Mouse (Mus musculus): ENCODE data around the gene Crispld2. TPM values are rescaled to one million over a fixed set of nuclear protein-coding genes. Genes with fewer than 3 reads are reported as not detected.

The Crispld2 gene
- total and polyA plus RNA-seq, 3 experiments, result 1.7 to 2.2 TPM; not detected in 1

DNA sequence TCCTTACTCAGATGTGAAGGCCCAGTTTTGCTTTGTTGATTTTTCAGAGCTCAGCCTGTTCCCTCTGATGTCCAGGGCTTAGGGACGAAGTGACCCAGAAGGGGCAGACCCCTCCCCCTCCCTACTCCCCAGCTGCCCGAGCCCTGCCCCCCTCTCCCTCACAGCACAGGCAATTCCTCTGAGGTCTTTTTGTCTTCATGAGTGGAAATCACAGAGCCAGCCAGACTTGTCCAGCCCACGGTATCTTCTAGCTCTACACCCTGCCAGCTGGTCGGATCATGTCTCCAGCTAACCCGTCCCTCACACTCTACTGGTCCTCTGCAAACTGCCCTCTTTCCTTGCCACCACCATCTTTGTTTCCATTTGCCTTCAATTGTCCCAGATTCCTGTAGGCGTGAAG, 42.2 kb downstream of the Crispld2 start:
- TF ChIP-seq NELFE (IDR thresholded peaks at IDR 0.05; ENCODE audit: low read depth, low read length) (no peak), RAD21 (IDR thresholded peaks at IDR 0.05; ENCODE audit: low read depth, low read length) (no peak), GATA1 (IDR thresholded peaks at IDR 0.05; ENCODE audit: low read depth, low read length) (no peak), EP300 (IDR thresholded peaks at IDR 0.05; ENCODE audit: low read depth in 1 of 2, low read length in 2 of 2) (no peak), TCF12 (IDR thresholded peaks at IDR 0.05; ENCODE audit: low read depth, low read length) (no peak), ZC3H11A (IDR thresholded peaks at IDR 0.05; ENCODE audit: low read depth, low read length) (no peak), USF1 (IDR thresholded peaks at IDR 0.05; ENCODE audit: low read depth, low read length) (no peak), JUND (IDR thresholded peaks at IDR 0.05; ENCODE audit: low read depth, low read length) (no peak), KAT2A (conservative IDR thresholded peaks at IDR 0.05; ENCODE audit: low read depth, low read length) (no peak), MAZ (IDR thresholded peaks at IDR 0.05; ENCODE audit: low read depth, low read length) (no peak), TAL1 (IDR thresholded peaks at IDR 0.05; ENCODE audit: low read length) (no peak), POLR2A (IDR thresholded peaks at IDR 0.05; ENCODE audit: control insufficient read depth in 1 of 2, insufficient read depth in 1 of 2, low read depth in 1 of 2, low read length in 2 of 2, poor library complexity in 1 of 2) (no peak)
- no peak overlapping the region for H3K27ac ChIP-seq (ENCODE audit: control insufficient read depth, low read depth, low read length)
- no peak for DNase-seq (ENCODE audit: low read depth, low spot score)
- H3K4me3 ChIP-seq (ENCODE audit: control insufficient read depth in 1 of 2, insufficient read depth in 1 of 2, low read depth in 2 of 2, low read length in 2 of 2), result no peak overlapping the region
- no peak overlapping the region for H3K9ac ChIP-seq (ENCODE audit: control insufficient read depth, low read depth, low read length, poor library complexity, severe bottlenecking)
- H3K36me3 ChIP-seq (ENCODE audit: control insufficient read depth in 1 of 2, insufficient read depth in 2 of 2, low read length in 2 of 2), result no peaks in the 10 kb centered on the region
- H3K9me3 ChIP-seq (replicated peaks; ENCODE audit: insufficient read depth, low read length), result no peaks in the 10 kb centered on the region
- H3K4me1 ChIP-seq (ENCODE audit: control insufficient read depth in 1 of 2, insufficient read depth in 2 of 2, low read length in 2 of 2), result no peaks in the 10 kb centered on the region
- no peaks in the 10 kb centered on the region for H3K27me3 ChIP-seq (ENCODE audit: control insufficient read depth in 1 of 2, insufficient read depth in 2 of 2, low read length in 2 of 2)
- no peaks in the 10 kb centered on the region for H3K79me2 ChIP-seq (ENCODE audit: control insufficient read depth, insufficient read depth, low read length, poor library complexity)

DNA sequence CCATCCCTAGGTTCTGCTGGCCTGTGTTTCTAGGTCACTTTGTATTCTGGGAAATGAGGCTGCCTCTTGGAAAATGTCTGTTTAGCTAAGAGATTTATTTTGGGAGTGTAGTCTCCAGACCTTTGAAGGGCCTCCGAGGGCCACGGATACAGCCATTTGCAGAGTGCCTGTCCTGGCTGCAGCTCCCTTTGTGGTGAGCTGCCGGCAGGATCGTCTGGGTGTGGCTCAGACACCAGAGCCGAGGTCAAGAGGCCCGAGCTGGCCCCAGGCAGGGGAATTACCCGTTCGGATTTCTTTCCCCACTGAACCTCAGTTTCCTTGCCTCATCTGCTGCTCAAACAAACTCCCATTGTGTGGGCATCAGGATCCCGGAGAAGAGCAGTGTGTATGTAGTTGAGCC, 43.9 kb downstream of the Crispld2 start:
- no peak overlapping the region for H3K4me3 ChIP-seq (ENCODE audit: control insufficient read depth in 1 of 2, insufficient read depth in 1 of 2, low read depth in 2 of 2, low read length in 2 of 2)
- H3K27me3 ChIP-seq (ENCODE audit: control insufficient read depth in 1 of 2, insufficient read depth in 2 of 2, low read length in 2 of 2), result no peaks in the 10 kb centered on the region

DNA sequence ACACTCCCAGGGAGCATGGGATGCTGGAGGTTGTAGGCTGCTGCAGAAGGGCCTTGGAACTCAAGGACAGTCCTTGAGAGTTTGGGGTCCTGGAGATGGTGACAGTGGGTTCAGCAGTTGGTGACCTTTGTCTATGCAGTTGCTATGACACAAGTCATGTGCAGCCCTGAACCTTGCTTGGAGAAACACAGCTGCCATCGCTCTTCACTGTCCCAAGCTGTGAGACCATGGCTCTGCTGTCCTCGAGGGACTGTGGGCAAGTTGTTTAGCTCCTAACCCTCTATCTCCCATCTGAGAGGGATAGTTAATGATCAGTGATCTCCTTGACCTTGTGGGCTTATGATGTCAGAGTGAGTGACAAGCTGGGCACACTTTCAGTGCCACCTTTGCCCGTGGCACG, 44.3 kb downstream of the Crispld2 start:
- Histone ChIP-seq H3K9ac (ENCODE audit: control insufficient read depth, low read depth, low read length, poor library complexity, severe bottlenecking) (no peak overlapping the region), H3K27ac (ENCODE audit: control insufficient read depth, low read depth, low read length) (no peak overlapping the region), H3K79me2 (ENCODE audit: control insufficient read depth, insufficient read depth, low read length, poor library complexity) (no peaks in the 10 kb centered on the region), H3K36me3 (ENCODE audit: control insufficient read depth in 1 of 2, insufficient read depth in 2 of 2, low read length in 2 of 2) (no peaks in the 10 kb centered on the region), H3K4me1 (ENCODE audit: control insufficient read depth in 1 of 2, insufficient read depth in 2 of 2, low read length in 2 of 2) (peaks cover 0 to 5% of the 10 kb centered on the region in 2 experiments; a peak in 1 of 4 replicates), H3K9me3 (replicated peaks; ENCODE audit: insufficient read depth, low read length) (no peaks in the 10 kb centered on the region), H3K27me3 (ENCODE audit: control insufficient read depth in 1 of 2, insufficient read depth in 2 of 2, low read length in 2 of 2) (no peaks in the 10 kb centered on the region), H3K4me3 (ENCODE audit: control insufficient read depth in 1 of 2, insufficient read depth in 1 of 2, low read depth in 2 of 2, low read length in 2 of 2) (no peak overlapping the region)
- no peak for DNase-seq (ENCODE audit: low read depth, low spot score)
- no peak for TF ChIP-seq MAX (IDR thresholded peaks at IDR 0.05; ENCODE audit: low read length)
- no peak for TF ChIP-seq HCFC1 (IDR thresholded peaks at IDR 0.05; ENCODE audit: low read depth, low read length)
- TF ChIP-seq POLR2A (IDR thresholded peaks at IDR 0.05; ENCODE audit: control insufficient read depth in 1 of 2, insufficient read depth in 1 of 2, low read depth in 1 of 2, low read length in 2 of 2, poor library complexity in 1 of 2), result no peak
- no peak for TF ChIP-seq SIN3A (IDR thresholded peaks at IDR 0.05; ENCODE audit: low read length)
- TF ChIP-seq TCF12 (IDR thresholded peaks at IDR 0.05; ENCODE audit: low read depth, low read length), result no peak
- no peak for TF ChIP-seq MEF2A (IDR thresholded peaks at IDR 0.05; ENCODE audit: extremely low read depth, insufficient replicate concordance, low read depth, low read length, poor library complexity, severe bottlenecking)
- TF ChIP-seq USF2 (IDR thresholded peaks at IDR 0.05; ENCODE audit: borderline replicate concordance in 1 of 2, insufficient read depth in 1 of 2, low read depth in 1 of 2, low read length in 2 of 2), result no peak
- no peak for TF ChIP-seq EP300 (IDR thresholded peaks at IDR 0.05; ENCODE audit: low read depth in 1 of 2, low read length in 2 of 2)
- TF ChIP-seq NRF1 (IDR thresholded peaks at IDR 0.05; ENCODE audit: insufficient read depth, low read depth, low read length, poor library complexity, severe bottlenecking), result no peak
- TF ChIP-seq POLR2AphosphoS5 (IDR thresholded peaks at IDR 0.05; ENCODE audit: borderline replicate concordance, low read depth, low read length), result no peak
- no peak for TF ChIP-seq SMC3 (IDR thresholded peaks at IDR 0.05; ENCODE audit: low read depth, low read length)
- TF ChIP-seq TAL1 (IDR thresholded peaks at IDR 0.05; ENCODE audit: low read length), result no peak
- TF ChIP-seq RCOR1 (IDR thresholded peaks at IDR 0.05; ENCODE audit: low read depth, low read length), result no peak
- TF ChIP-seq ZMIZ1 (IDR thresholded peaks at IDR 0.05; ENCODE audit: low read depth, low read length), result no peak

More for the DNA sequence above, 43.9 kb downstream of the Crispld2 start:
- H3K9me3 ChIP-seq (replicated peaks; ENCODE audit: insufficient read depth, low read length), result no peaks in the 10 kb centered on the region
- no peak overlapping the region for H3K27ac ChIP-seq (ENCODE audit: control insufficient read depth, low read depth, low read length)
- TF ChIP-seq MAX (IDR thresholded peaks at IDR 0.05; ENCODE audit: low read length) (no peak), TBP (IDR thresholded peaks at IDR 0.05; ENCODE audit: low read depth, low read length) (no peak), ZMIZ1 (IDR thresholded peaks at IDR 0.05; ENCODE audit: low read depth, low read length) (no peak), GABPA (IDR thresholded peaks at IDR 0.05; ENCODE audit: low read depth, low read length) (no peak), TCF12 (IDR thresholded peaks at IDR 0.05; ENCODE audit: low read depth, low read length) (no peak), POLR2A (IDR thresholded peaks at IDR 0.05; ENCODE audit: control insufficient read depth in 1 of 2, insufficient read depth in 1 of 2, low read depth in 1 of 2, low read length in 2 of 2, poor library complexity in 1 of 2) (no peak), HCFC1 (IDR thresholded peaks at IDR 0.05; ENCODE audit: low read depth, low read length) (no peak), CHD1 (IDR thresholded peaks at IDR 0.05; ENCODE audit: low read depth, low read length) (no peak), NELFE (IDR thresholded peaks at IDR 0.05; ENCODE audit: low read depth, low read length) (no peak)
- H3K36me3 ChIP-seq (ENCODE audit: control insufficient read depth in 1 of 2, insufficient read depth in 2 of 2, low read length in 2 of 2), result no peaks in the 10 kb centered on the region
- no peaks in the 10 kb centered on the region for H3K79me2 ChIP-seq (ENCODE audit: control insufficient read depth, insufficient read depth, low read length, poor library complexity)
- H3K4me1 ChIP-seq (ENCODE audit: control insufficient read depth in 1 of 2, insufficient read depth in 2 of 2, low read length in 2 of 2), result peaks cover 0 to 2% of the 10 kb centered on the region in 2 experiments; a peak in 1 of 4 replicates
- no peak overlapping the region for H3K9ac ChIP-seq (ENCODE audit: control insufficient read depth, low read depth, low read length, poor library complexity, severe bottlenecking)
- DNase-seq (ENCODE audit: low read depth, low spot score), result no peak

All from MEL (cell line).